Mouse (Mus musculus) thymus, adult 2 months (tissue): ENCODE results near the gene Itfg2.

Experiments used
- CTCF ChIP-seq: fragments of 200-500 bp; IDR thresholded peaks from 2 replicates; pipeline ENCODE4 v1.5.1; 2012; ENCODE audit warnings: mild to moderate bottlenecking, control low read depth, low read length, moderate library complexity, borderline replicate concordance; ENCODE audit not compliant: control insufficient read depth, poor library complexity, insufficient read depth; ENCODE audit errors: extremely low read depth
- POLR2A ChIP-seq: fragments of 200-500 bp; IDR thresholded peaks from 2 replicates; pipeline ENCODE4 v1.6.1; 2012; ENCODE audit warnings: mild to moderate bottlenecking, low read length, control low read depth, moderate library complexity; ENCODE audit not compliant: control insufficient read depth, poor library complexity, insufficient read depth; ENCODE audit errors: extremely low read depth

- TF ChIP-seq POLR2A (no peak), CTCF (no peak)
These were observed 49.4 kb upstream of the Itfg2 start for GRCm38 (mm10) chr6:128474112-128474511.
